Comparison of ENCODE assay signal across 9 mouse cellular contexts in the genomic region with DNA sequence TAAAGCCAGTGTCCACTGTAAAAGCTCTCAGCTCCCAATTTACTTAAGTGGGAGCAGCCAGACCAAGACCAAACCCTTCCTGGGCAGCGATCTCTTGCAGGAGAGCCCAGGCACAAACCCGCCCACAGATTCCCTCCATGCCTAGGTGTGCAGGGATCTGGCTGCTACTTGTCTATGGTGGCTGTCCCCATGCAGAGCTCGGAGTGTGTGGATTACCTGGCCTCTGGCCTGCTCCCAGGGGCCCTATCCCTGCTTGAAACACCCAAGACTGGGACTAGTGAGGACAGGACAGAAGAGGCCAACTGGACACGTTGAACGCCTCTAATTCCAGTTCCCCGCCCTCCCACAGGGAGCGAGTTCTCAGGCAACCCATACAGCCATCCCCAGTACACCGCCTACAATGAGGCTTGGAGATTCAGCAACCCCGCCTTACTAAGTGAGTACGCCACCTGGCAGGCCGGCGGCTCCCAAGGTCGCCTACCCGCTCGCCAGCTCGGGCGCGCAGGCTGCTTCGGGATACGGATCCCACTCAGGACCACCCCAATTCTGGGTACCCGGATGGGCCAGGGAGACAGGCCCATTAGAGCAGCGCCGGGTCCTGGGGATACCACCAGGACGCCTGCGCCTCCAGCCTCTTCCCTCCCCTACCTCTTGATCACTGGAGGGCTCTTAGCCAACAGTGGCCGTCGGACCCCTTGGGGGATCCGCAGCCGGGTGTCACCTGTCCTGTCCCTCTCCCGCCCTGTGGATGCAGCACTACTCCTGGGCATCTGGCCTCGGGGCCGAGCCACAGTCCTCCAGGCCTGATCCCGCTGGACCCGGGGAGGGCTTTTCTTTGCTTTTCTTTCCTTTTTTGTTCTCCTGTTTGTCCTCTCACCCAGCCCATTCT.
DNase-seq lines count a peak whose midpoint lies in the region; ATAC-seq lines count a peak whose summit lies in the region.
"Had no signal": no experiment of that assay in that cellular context is flagged by ENCODE, and none has a peak within 500 bp of the region (broad histone marks: within the 10 kb centered on the region; RNA-seq: fewer than 3 reads in every experiment).

No protein-coding gene starts in this region.

- no peak for ATAC-seq in embryonic facial prominence, embryonic 15.5 days (ENCODE audit: insufficient number of reproducible peaks, low FRiP score, low TSS enrichment, low read depth)
- ATAC-seq in intestine, embryonic 14.5 days (replicated peaks; ENCODE audit: low FRiP score, low TSS enrichment, low read depth), result no peak; the same call in none of the 2 replicates
- no peak for ATAC-seq in neural tube, embryonic 11.5 days (ENCODE audit: insufficient read depth, low FRiP score, low TSS enrichment)

- peak overlapping the region; percentile 91 for H3K4me2 ChIP-seq in embryonic facial prominence, embryonic 15.5 days (replicated peaks)
- peak overlapping the region; percentile 89 for H3K4me2 ChIP-seq in intestine, embryonic 14.5 days (ENCODE audit: low read length)
- peak overlapping the region; percentile 63 for H3K4me2 ChIP-seq in neural tube, embryonic 11.5 days (ENCODE audit: low read depth)

- no peak overlapping the region for H3K27ac ChIP-seq in embryonic facial prominence, embryonic 15.5 days (replicated peaks)
- no peak overlapping the region for H3K27ac ChIP-seq in intestine, embryonic 14.5 days (ENCODE audit: low read depth)
- no peak overlapping the region for H3K27ac ChIP-seq in neural tube, embryonic 11.5 days (ENCODE audit: low read depth, low read length)

- H3K9me3 ChIP-seq in embryonic facial prominence, embryonic 15.5 days (replicated peaks), result no peaks in the 10 kb centered on the region
- H3K9me3 ChIP-seq in intestine, embryonic 14.5 days (ENCODE audit: control insufficient read depth, low read length), result no peaks in the 10 kb centered on the region
- no peaks in the 10 kb centered on the region for H3K9me3 ChIP-seq in neural tube, embryonic 11.5 days (ENCODE audit: control insufficient read depth, low read length)

- DNase-seq in kidney, postnatal 4 days, result peak; percentile 27 to 40
- DNase-seq in kidney, postnatal 36 days, result no peak
- peak; percentile 65 for DNase-seq in intestine, embryonic 14.5 days (ENCODE audit: low spot score)
- DNase-seq in neural tube, embryonic 11.5 days (ENCODE audit: low spot score), result peak; percentile 30
- DNase-seq in frontal cortex, postnatal 10 days (ENCODE audit: low spot score in 2 of 2), result no peak
- DNase-seq in spleen, postnatal 10 days (ENCODE audit: low spot score in 2 of 2), result no peak
- no peak for DNase-seq in adrenal gland, postnatal 14 days
- DNase-seq: lung, postnatal 14 days had no signal

- no peak overlapping the region for H3K9ac ChIP-seq in embryonic facial prominence, embryonic 15.5 days
- H3K9ac ChIP-seq in intestine, embryonic 14.5 days (ENCODE audit: low read length), result no peak overlapping the region
- H3K9ac ChIP-seq in neural tube, embryonic 11.5 days (ENCODE audit: low read length), result no peak overlapping the region; the same call in none of the 2 replicates

- H3K27me3 ChIP-seq in embryonic facial prominence, embryonic 15.5 days, result peaks cover 86% of the 10 kb centered on the region
- peaks cover 88% of the 10 kb centered on the region for H3K27me3 ChIP-seq in intestine, embryonic 14.5 days (replicated peaks; ENCODE audit: control insufficient read depth, insufficient read depth, low read length)
- peaks cover 70% of the 10 kb centered on the region for H3K27me3 ChIP-seq in neural tube, embryonic 11.5 days (ENCODE audit: control insufficient read depth, insufficient read depth, low read length)

- H3K4me1 ChIP-seq in embryonic facial prominence, embryonic 15.5 days, result peaks cover 27% of the 10 kb centered on the region
- peaks cover 13% of the 10 kb centered on the region; the same call in 1 of the 2 replicates for H3K4me1 ChIP-seq in intestine, embryonic 14.5 days (replicated peaks; ENCODE audit: control insufficient read depth, insufficient read depth, low read length)
- H3K4me1 ChIP-seq in neural tube, embryonic 11.5 days (ENCODE audit: control insufficient read depth, insufficient read depth, low read length), result peaks cover 14% of the 10 kb centered on the region; the same call in 1 of the 2 replicates

- H3K4me3 ChIP-seq in embryonic facial prominence, embryonic 15.5 days (replicated peaks), result peak overlapping the region; percentile 46
- peak overlapping the region; percentile 46 for H3K4me3 ChIP-seq in intestine, embryonic 14.5 days (ENCODE audit: low read depth, low read length)
- peak overlapping the region; percentile 33 for H3K4me3 ChIP-seq in neural tube, embryonic 11.5 days (ENCODE audit: low read depth, low read length)

- no peaks in the 10 kb centered on the region for H3K36me3 ChIP-seq in embryonic facial prominence, embryonic 15.5 days
- H3K36me3 ChIP-seq in intestine, embryonic 14.5 days (ENCODE audit: control insufficient read depth, insufficient read depth, low read length), result no peaks in the 10 kb centered on the region
- H3K36me3 ChIP-seq in neural tube, embryonic 11.5 days (ENCODE audit: control insufficient read depth, insufficient read depth, low read length), result no peaks in the 10 kb centered on the region

- 3% methylated on average over 34 of the region's 34 CpGs for WGBS in embryonic facial prominence, embryonic 15.5 days
- 3% methylated on average over 34 of the region's 34 CpGs for WGBS in intestine, embryonic 14.5 days
- 3% methylated on average over 34 of the region's 34 CpGs for WGBS in neural tube, embryonic 11.5 days

Comparison
In these comparisons a context has a peak if more than half of its experiments do, and no peak if none do; other contexts are left out.
1. DNase-seq: peak in kidney, postnatal 4 days (2 of 2), intestine, embryonic 14.5 days (single experiment) and neural tube, embryonic 11.5 days (single experiment); none in kidney, postnatal 36 days (0 of 2), frontal cortex, postnatal 10 days (0 of 2), spleen, postnatal 10 days (0 of 2) and adrenal gland, postnatal 14 days (single experiment).
2. Peak in every context shown above with its lines, with median percentiles within 50 percentile points of each other: H3K4me2 ChIP-seq and H3K4me3 ChIP-seq.